Mouse (Mus musculus): ENCODE measurements at regions not wholly inside any gene's neighbourhood (a gene's known extent, or its start where the extent isn't known, plus 50 kb on each side); places are given as distances from the start of the nearest gene placed in this dataset.

- Histone ChIP-seq H3K9me3 (ENCODE audit: low read length) (no peaks in the 10 kb centered on the region), H3K4me1 (ENCODE audit: insufficient read depth, low read length) (no peaks in the 10 kb centered on the region), H3K36me3 (ENCODE audit: insufficient read depth, low read length) (no peaks in the 10 kb centered on the region), H3K4me2 (replicated peaks; ENCODE audit: low read depth, low read length) (no peak overlapping the region), H3K27me3 (ENCODE audit: insufficient read depth, low read length) (no peaks in the 10 kb centered on the region), H3K27ac (ENCODE audit: low read length) (no peak overlapping the region), H3K4me3 (ENCODE audit: low read length) (no peak overlapping the region), H3K9ac (replicated peaks; ENCODE audit: low read length) (no peak overlapping the region)
- WGBS = 60% methylated on average over 3 of the region's 3 CpGs
- no peak for ATAC-seq (ENCODE audit: low FRiP score, low TSS enrichment)
Measured at GRCm38 (mm10) chr7:117934908-117935307, 181.1 kb downstream of the Rps15a start.

- WGBS = 36% methylated on average over 12 of the region's 12 CpGs
- no peak for ATAC-seq (ENCODE audit: low FRiP score, low TSS enrichment)
- Histone ChIP-seq H3K4me3 (ENCODE audit: low read length) (no peak overlapping the region), H3K9ac (replicated peaks; ENCODE audit: low read length) (no peak overlapping the region), H3K27ac (ENCODE audit: low read length) (no peak overlapping the region), H3K9me3 (ENCODE audit: low read length) (no peaks in the 10 kb centered on the region), H3K27me3 (ENCODE audit: insufficient read depth, low read length) (no peaks in the 10 kb centered on the region), H3K36me3 (ENCODE audit: insufficient read depth, low read length) (no peaks in the 10 kb centered on the region), H3K4me2 (replicated peaks; ENCODE audit: low read depth, low read length) (no peak overlapping the region), H3K4me1 (ENCODE audit: insufficient read depth, low read length) (no peaks in the 10 kb centered on the region)
Measured at GRCm38 (mm10) chr7:117931234-117931895, 184.6 kb downstream of the Rps15a start.

- H3K27ac ChIP-seq (ENCODE audit: low read length) = no peak overlapping the region
- H3K4me3 ChIP-seq (ENCODE audit: low read length) = no peak overlapping the region
- no peak for ATAC-seq (ENCODE audit: low FRiP score, low TSS enrichment)
- H3K4me2 ChIP-seq (replicated peaks; ENCODE audit: low read depth, low read length) = no peak overlapping the region
- 74% methylated on average over 9 of the region's 9 CpGs for WGBS
- no peaks in the 10 kb centered on the region for H3K27me3 ChIP-seq (ENCODE audit: insufficient read depth, low read length)
- H3K36me3 ChIP-seq (ENCODE audit: insufficient read depth, low read length) = no peaks in the 10 kb centered on the region
- H3K4me1 ChIP-seq (ENCODE audit: insufficient read depth, low read length) = no peaks in the 10 kb centered on the region
- no peak overlapping the region for H3K9ac ChIP-seq (replicated peaks; ENCODE audit: low read length)
- no peaks in the 10 kb centered on the region for H3K9me3 ChIP-seq (ENCODE audit: low read length)
Measured at GRCm38 (mm10) chr7:117930392-117930791, 185.6 kb downstream of the Rps15a start.

- no peak overlapping the region for H3K4me2 ChIP-seq (replicated peaks; ENCODE audit: low read depth, low read length)
Measured at GRCm38 (mm10) chr7:117926396-117926795, 189.6 kb downstream of the Rps15a start.

GRCm38 (mm10) chr7:117922270-117922669 is 193.7 kb downstream of the Rps15a start:
- no peak overlapping the region for H3K4me2 ChIP-seq (replicated peaks; ENCODE audit: low read depth, low read length)
- no peak overlapping the region for H3K27ac ChIP-seq (ENCODE audit: low read length)
- H3K27me3 ChIP-seq (ENCODE audit: insufficient read depth, low read length) = no peaks in the 10 kb centered on the region
- no peak for ATAC-seq (ENCODE audit: low FRiP score, low TSS enrichment)
- no peak overlapping the region for H3K4me3 ChIP-seq (ENCODE audit: low read length)
- no peaks in the 10 kb centered on the region for H3K9me3 ChIP-seq (ENCODE audit: low read length)
- no peak overlapping the region for H3K9ac ChIP-seq (replicated peaks; ENCODE audit: low read length)
- H3K4me1 ChIP-seq (ENCODE audit: insufficient read depth, low read length) = no peaks in the 10 kb centered on the region
- no peaks in the 10 kb centered on the region for H3K36me3 ChIP-seq (ENCODE audit: insufficient read depth, low read length)

More at GRCm38 (mm10) chr7:117926396-117926795, 189.6 kb downstream of the Rps15a start:
- Histone ChIP-seq H3K9me3 (ENCODE audit: low read length) (no peaks in the 10 kb centered on the region), H3K9ac (replicated peaks; ENCODE audit: low read length) (no peak overlapping the region), H3K4me1 (ENCODE audit: insufficient read depth, low read length) (no peaks in the 10 kb centered on the region), H3K4me3 (ENCODE audit: low read length) (no peak overlapping the region), H3K27ac (ENCODE audit: low read length) (no peak overlapping the region), H3K36me3 (ENCODE audit: insufficient read depth, low read length) (no peaks in the 10 kb centered on the region), H3K27me3 (ENCODE audit: insufficient read depth, low read length) (no peaks in the 10 kb centered on the region)
- WGBS = 14% methylated on average over 1 of the region's 1 CpGs
- ATAC-seq (ENCODE audit: low FRiP score, low TSS enrichment) = no peak

GRCm38 (mm10) chr7:117918206-117918995 is 197.6 kb downstream of the Rps15a start:
- Histone ChIP-seq H3K9ac (replicated peaks; ENCODE audit: low read length) (no peak overlapping the region), H3K4me3 (ENCODE audit: low read length) (no peak overlapping the region), H3K27ac (ENCODE audit: low read length) (no peak overlapping the region), H3K27me3 (ENCODE audit: insufficient read depth, low read length) (no peaks in the 10 kb centered on the region), H3K4me2 (replicated peaks; ENCODE audit: low read depth, low read length) (no peak overlapping the region), H3K36me3 (ENCODE audit: insufficient read depth, low read length) (no peaks in the 10 kb centered on the region), H3K9me3 (ENCODE audit: low read length) (no peaks in the 10 kb centered on the region), H3K4me1 (ENCODE audit: insufficient read depth, low read length) (no peaks in the 10 kb centered on the region)
- 90% methylated on average over 10 of the region's 10 CpGs for WGBS
- ATAC-seq (ENCODE audit: low FRiP score, low TSS enrichment) = no peak

GRCm38 (mm10) chr7:117916915-117917314 is 199.1 kb downstream of the Rps15a start:
- H3K36me3 ChIP-seq (ENCODE audit: insufficient read depth, low read length) = no peaks in the 10 kb centered on the region
- WGBS = 94% methylated on average over 6 of the region's 6 CpGs
- H3K4me3 ChIP-seq (ENCODE audit: low read length) = no peak overlapping the region
- no peaks in the 10 kb centered on the region for H3K4me1 ChIP-seq (ENCODE audit: insufficient read depth, low read length)
- H3K9ac ChIP-seq (replicated peaks; ENCODE audit: low read length) = no peak overlapping the region
- ATAC-seq (ENCODE audit: low FRiP score, low TSS enrichment) = no peak
- no peak overlapping the region for H3K4me2 ChIP-seq (replicated peaks; ENCODE audit: low read depth, low read length)
- no peaks in the 10 kb centered on the region for H3K9me3 ChIP-seq (ENCODE audit: low read length)
- no peaks in the 10 kb centered on the region for H3K27me3 ChIP-seq (ENCODE audit: insufficient read depth, low read length)
- no peak overlapping the region for H3K27ac ChIP-seq (ENCODE audit: low read length)

GRCm38 (mm10) chr7:117912453-117912852 is 203.5 kb downstream of the Rps15a start:
- H3K4me2 ChIP-seq (replicated peaks; ENCODE audit: low read depth, low read length) = no peak overlapping the region
- no peak for ATAC-seq (ENCODE audit: low FRiP score, low TSS enrichment)
- H3K4me1 ChIP-seq (ENCODE audit: insufficient read depth, low read length) = no peaks in the 10 kb centered on the region
- no peak overlapping the region for H3K4me3 ChIP-seq (ENCODE audit: low read length)
- no peaks in the 10 kb centered on the region for H3K9me3 ChIP-seq (ENCODE audit: low read length)
- no peaks in the 10 kb centered on the region for H3K27me3 ChIP-seq (ENCODE audit: insufficient read depth, low read length)
- no peaks in the 10 kb centered on the region for H3K36me3 ChIP-seq (ENCODE audit: insufficient read depth, low read length)
- no peak overlapping the region for H3K27ac ChIP-seq (ENCODE audit: low read length)
- WGBS = 82% methylated on average over 3 of the region's 3 CpGs
- H3K9ac ChIP-seq (replicated peaks; ENCODE audit: low read length) = no peak overlapping the region

- no peaks in the 10 kb centered on the region for H3K4me1 ChIP-seq (ENCODE audit: insufficient read depth, low read length)
- 86% methylated on average over 3 of the region's 3 CpGs for WGBS
- H3K4me3 ChIP-seq (ENCODE audit: low read length) = no peak overlapping the region
- H3K9me3 ChIP-seq (ENCODE audit: low read length) = no peaks in the 10 kb centered on the region
- ATAC-seq (ENCODE audit: low FRiP score, low TSS enrichment) = no peak
- H3K9ac ChIP-seq (replicated peaks; ENCODE audit: low read length) = no peak overlapping the region
- H3K27me3 ChIP-seq (ENCODE audit: insufficient read depth, low read length) = no peaks in the 10 kb centered on the region
- H3K4me2 ChIP-seq (replicated peaks; ENCODE audit: low read depth, low read length) = no peak overlapping the region
- H3K36me3 ChIP-seq (ENCODE audit: insufficient read depth, low read length) = no peaks in the 10 kb centered on the region
- no peak overlapping the region for H3K27ac ChIP-seq (ENCODE audit: low read length)
Measured at GRCm38 (mm10) chr7:117911062-117911461, 204.9 kb downstream of the Rps15a start.

GRCm38 (mm10) chr7:117896528-117896927 is 219.5 kb downstream of the Rps15a start:
- H3K9ac ChIP-seq (replicated peaks; ENCODE audit: low read length) = no peak overlapping the region
- H3K27me3 ChIP-seq (ENCODE audit: insufficient read depth, low read length) = no peaks in the 10 kb centered on the region
- ATAC-seq (ENCODE audit: low FRiP score, low TSS enrichment) = no peak
- no peak overlapping the region for H3K27ac ChIP-seq (ENCODE audit: low read length)
- H3K4me2 ChIP-seq (replicated peaks; ENCODE audit: low read depth, low read length) = no peak overlapping the region
- no peak overlapping the region for H3K4me3 ChIP-seq (ENCODE audit: low read length)
- no peaks in the 10 kb centered on the region for H3K9me3 ChIP-seq (ENCODE audit: low read length)
- no peaks in the 10 kb centered on the region for H3K36me3 ChIP-seq (ENCODE audit: insufficient read depth, low read length)
- 79% methylated on average over 2 of the region's 2 CpGs for WGBS
- no peaks in the 10 kb centered on the region for H3K4me1 ChIP-seq (ENCODE audit: insufficient read depth, low read length)

Data from kidney, embryonic 16.5 days (tissue).